8 mouse cellular contexts compared by ENCODE assay signal in the genomic region with DNA sequence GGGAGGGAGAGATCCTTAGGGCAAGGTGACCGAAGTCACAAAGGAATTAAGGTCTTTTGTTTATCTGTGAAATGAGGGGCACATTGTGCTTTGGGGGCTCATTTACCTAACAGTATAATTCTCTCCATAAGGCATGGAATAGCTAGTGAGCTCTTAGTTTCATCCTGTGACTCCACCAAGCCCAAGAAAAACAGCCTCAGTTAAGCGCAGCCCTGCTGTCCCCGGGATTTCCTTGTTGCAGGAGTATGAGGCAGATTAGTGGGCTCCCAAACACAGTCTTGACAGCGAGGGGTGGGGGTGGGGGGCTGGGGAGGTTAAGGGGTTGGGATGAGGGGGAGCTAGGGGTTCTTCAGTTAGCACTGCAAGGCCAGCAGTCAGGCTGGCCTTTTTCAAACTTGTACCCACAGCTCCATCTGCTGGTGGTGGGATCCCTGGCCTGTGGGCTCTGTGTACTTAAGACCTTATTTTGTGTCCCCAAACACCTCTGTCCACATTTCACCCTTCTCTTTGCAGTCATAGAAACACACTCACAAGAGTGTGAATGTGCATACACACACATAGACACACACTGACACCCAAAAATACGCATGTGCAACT.
DNase-seq lines count a peak whose midpoint lies in the region; ATAC-seq and TF ChIP-seq lines count a peak whose summit lies in the region.

No protein-coding gene starts in this region.

- H3K27me3 ChIP-seq in E14TG2a.4 (ENCODE audit: insufficient read depth, low read length) = no peaks in the 10 kb centered on the region; the same call in 1 of the 2 replicates
- H3K27me3 ChIP-seq in embryonic facial prominence, embryonic 14.5 days (replicated peaks; ENCODE audit: control insufficient read depth, insufficient read depth, low read length) = 0 out of 2 replicates have a peak, but pooled peaks cover 3% of the 10 kb centered on the region
- H3K27me3 ChIP-seq in liver, postnatal 0 days (ENCODE audit: insufficient read depth, low read length) = no peaks in the 10 kb centered on the region

- WGBS in embryonic facial prominence, embryonic 14.5 days = 16% methylated on average over 5 of the region's 5 CpGs
- 17% methylated on average over 5 of the region's 5 CpGs for WGBS in liver, postnatal 0 days (ENCODE audit: insufficient replicate concordance)

- no peak overlapping the region for H3K27ac ChIP-seq in embryonic facial prominence, embryonic 14.5 days (replicated peaks; ENCODE audit: low read depth, low read length)
- H3K27ac ChIP-seq in liver, postnatal 0 days (ENCODE audit: low read depth) = no peak overlapping the region

- H3K9me3 ChIP-seq in E14TG2a.4 (ENCODE audit: low read length) = no peaks in the 10 kb centered on the region
- no peaks in the 10 kb centered on the region for H3K9me3 ChIP-seq in embryonic facial prominence, embryonic 14.5 days (ENCODE audit: control insufficient read depth, low read length)
- H3K9me3 ChIP-seq in liver, postnatal 0 days (ENCODE audit: low read length) = no peaks in the 10 kb centered on the region

- DNase-seq in adrenal gland, postnatal 36 days = peak; percentile 65 to 73
- DNase-seq in embryonic facial prominence, embryonic 14.5 days (ENCODE audit: low spot score) = peak; percentile 83
- DNase-seq in heart, postnatal 10 days = peak; percentile 67 to 82
- peak; percentile 62 for DNase-seq in kidney, postnatal 14 days
- peak; percentile 35 for DNase-seq in liver, postnatal 0 days
- peak; percentile 76 for DNase-seq in retina, adult 2 months (ENCODE audit: low read depth, low spot score)

- peak; percentile 79 for ATAC-seq in embryonic facial prominence, embryonic 14.5 days (ENCODE audit: low read depth)
- no peak for ATAC-seq in liver, postnatal 0 days
- no peak for ATAC-seq in megakaryocyte-erythroid progenitor cell, adult 5-6 weeks (replicated peaks; ENCODE audit: low FRiP score, low TSS enrichment, poor library complexity, severe bottlenecking)

- peak; percentile 53 for TF ChIP-seq CTCF in E14TG2a.4 (conservative IDR thresholded peaks at IDR 0.05; ENCODE audit: low read length)
- TF ChIP-seq CTCF in liver, postnatal 0 days (IDR thresholded peaks at IDR 0.05; ENCODE audit: low read depth) = peak; percentile 57

- intact Hi-C loops in heart, postnatal 10 days (cut with DNase I) = loop anchor here (1.0 to 2.0 kb wide), 4 partner anchors 48 to 1195 kb away; no protein-coding TSS in a partner anchor

- H3K9ac ChIP-seq in embryonic facial prominence, embryonic 14.5 days (ENCODE audit: low read depth, low read length) = no peak overlapping the region
- no peak overlapping the region for H3K9ac ChIP-seq in liver, postnatal 0 days (replicated peaks)

- TF ChIP-seq EP300 in liver, postnatal 0 days (IDR thresholded peaks at IDR 0.05; ENCODE audit: low read depth) = no peak

- H3K36me3 ChIP-seq in E14TG2a.4 (ENCODE audit: insufficient read depth, low read length) = no peaks in the 10 kb centered on the region
- no peaks in the 10 kb centered on the region for H3K36me3 ChIP-seq in embryonic facial prominence, embryonic 14.5 days (ENCODE audit: control insufficient read depth, insufficient read depth, low read length)
- no peaks in the 10 kb centered on the region for H3K36me3 ChIP-seq in liver, postnatal 0 days (replicated peaks; ENCODE audit: insufficient read depth, low read length)

- H3K4me2 ChIP-seq in embryonic facial prominence, embryonic 14.5 days (ENCODE audit: low read depth, low read length) = no peak overlapping the region
- no peak overlapping the region for H3K4me2 ChIP-seq in liver, postnatal 0 days (ENCODE audit: low read depth, low read length)

- H3K4me3 ChIP-seq in E14TG2a.4 (replicated peaks; ENCODE audit: low read length) = no peak overlapping the region
- H3K4me3 ChIP-seq in embryonic facial prominence, embryonic 14.5 days (ENCODE audit: low read depth, low read length) = no peak overlapping the region
- H3K4me3 ChIP-seq in liver, postnatal 0 days (ENCODE audit: low read depth, low read length) = no peak overlapping the region

- no peaks in the 10 kb centered on the region; the same call in 1 of the 2 replicates for H3K4me1 ChIP-seq in E14TG2a.4 (replicated peaks; ENCODE audit: low read depth, low read length)
- no peaks in the 10 kb centered on the region for H3K4me1 ChIP-seq in embryonic facial prominence, embryonic 14.5 days (ENCODE audit: control insufficient read depth, insufficient read depth, low read length)
- H3K4me1 ChIP-seq in liver, postnatal 0 days (ENCODE audit: insufficient read depth) = no peaks in the 10 kb centered on the region
